ENCODE assay signal across 17 mouse cellular contexts in the genomic region with DNA sequence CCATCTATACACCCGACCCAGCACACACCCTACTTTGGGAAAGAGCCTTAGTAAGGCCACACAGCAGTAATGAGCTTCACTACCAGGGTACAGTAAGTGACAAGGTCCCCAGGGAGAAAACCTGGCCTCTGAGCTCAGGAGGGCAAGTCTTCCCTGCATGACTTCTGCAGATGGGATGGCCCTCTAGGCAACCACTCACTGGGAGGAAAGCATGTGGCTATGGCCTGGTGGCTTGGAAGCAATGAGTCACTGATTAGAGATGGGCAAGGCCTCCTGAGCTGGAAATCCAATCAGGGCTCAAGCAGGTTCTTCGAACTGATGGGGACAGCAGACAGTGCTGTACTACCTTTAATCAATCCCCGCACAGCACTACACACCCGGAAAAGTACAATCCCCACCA. TPM values are rescaled to one million over a fixed set of nuclear protein-coding genes. Genes with fewer than 3 reads are reported as not detected.
DNase-seq lines count a peak whose midpoint lies in the region; ATAC-seq and TF ChIP-seq lines count a peak whose summit lies in the region.
"Had no signal": no experiment of that assay in that cellular context is flagged by ENCODE, and none has a peak within 500 bp of the region (broad histone marks: within the 10 kb centered on the region; RNA-seq: fewer than 3 reads in every experiment).

No protein-coding gene starts in this region.

- peak; percentile 30 for DNase-seq in cerebellum, adult 11-12 months
- no peak for DNase-seq in cerebellum, adult 9-10 months
- no peak for DNase-seq in hindbrain, embryonic 10.5 days (ENCODE audit: low spot score)
- no peak for DNase-seq in hindbrain, embryonic 11.5 days (ENCODE audit: low spot score)
- no peak for DNase-seq in midbrain, embryonic 10.5 days (ENCODE audit: low spot score)
- DNase-seq in hindbrain, postnatal 0 days (ENCODE audit: low spot score): no peak
- no peak for DNase-seq in thymus, postnatal 25 days
- DNase-seq: thymus, postnatal 14 days had no signal

- H3K9ac ChIP-seq in hindbrain, embryonic 11.5 days (ENCODE audit: low read depth, low read length): no peak overlapping the region
- H3K9ac ChIP-seq in midbrain, embryonic 13.5 days (replicated peaks): peak overlapping the region; percentile 44; the same call in 1 of the 2 replicates
- 0 out of 2 replicates have a peak overlapping the region, but pooled peaks have one; percentile 17 for H3K9ac ChIP-seq in hindbrain, postnatal 0 days (replicated peaks; ENCODE audit: low read length)
- H3K9ac ChIP-seq: forebrain, embryonic 15.5 days had no signal

- H3K27me3 ChIP-seq in hindbrain, embryonic 10.5 days (ENCODE audit: insufficient read depth, poor library complexity, severe bottlenecking): no peaks in the 10 kb centered on the region
- no peaks in the 10 kb centered on the region for H3K27me3 ChIP-seq in hindbrain, embryonic 11.5 days (ENCODE audit: control insufficient read depth, insufficient read depth, low read length)
- H3K27me3 ChIP-seq in midbrain, embryonic 13.5 days: no peaks in the 10 kb centered on the region
- H3K27me3 ChIP-seq in midbrain, embryonic 10.5 days (ENCODE audit: low read depth, poor library complexity, severe bottlenecking): no peaks in the 10 kb centered on the region
- no peaks in the 10 kb centered on the region for H3K27me3 ChIP-seq in hindbrain, postnatal 0 days (ENCODE audit: insufficient read depth, low read length)
- H3K27me3 ChIP-seq: forebrain, embryonic 15.5 days had no signal

- no peak overlapping the region for H3K27ac ChIP-seq in hindbrain, embryonic 10.5 days
- H3K27ac ChIP-seq in hindbrain, embryonic 11.5 days (ENCODE audit: low read depth, low read length): no peak overlapping the region
- 0 out of 2 replicates have a peak overlapping the region, but pooled peaks have one; percentile 35 for H3K27ac ChIP-seq in midbrain, embryonic 13.5 days
- no peak overlapping the region for H3K27ac ChIP-seq in midbrain, embryonic 10.5 days (replicated peaks)
- H3K27ac ChIP-seq in hindbrain, postnatal 0 days: no peak overlapping the region
- H3K27ac ChIP-seq: forebrain, embryonic 15.5 days; heart, embryonic 10.5 days had no signal

- TF ChIP-seq CTCF in hindbrain, postnatal 0 days (IDR thresholded peaks at IDR 0.05; ENCODE audit: low read depth): no peak

- no peak for ATAC-seq in hindbrain, embryonic 11.5 days (ENCODE audit: low FRiP score)
- no peak for ATAC-seq in midbrain, embryonic 13.5 days
- ATAC-seq in hindbrain, postnatal 0 days: no peak
- ATAC-seq: CD4-positive, CD25-positive, alpha-beta regulatory T cell, adult 4 months; forebrain, embryonic 15.5 days had no signal

- 86% methylated on average over 4 of the region's 4 CpGs for WGBS in hindbrain, embryonic 10.5 days
- WGBS in hindbrain, embryonic 11.5 days: 90% methylated on average over 4 of the region's 4 CpGs
- 90% methylated on average over 4 of the region's 4 CpGs for WGBS in midbrain, embryonic 13.5 days
- 89% methylated on average over 4 of the region's 4 CpGs for WGBS in midbrain, embryonic 10.5 days
- 80% methylated on average over 4 of the region's 4 CpGs for WGBS in hindbrain, postnatal 0 days

- H3K4me1 ChIP-seq in hindbrain, embryonic 10.5 days (replicated peaks): peaks cover 60% of the 10 kb centered on the region
- peaks cover 22% of the 10 kb centered on the region for H3K4me1 ChIP-seq in hindbrain, embryonic 11.5 days (replicated peaks; ENCODE audit: control insufficient read depth, insufficient read depth, low read length)
- peaks cover 62% of the 10 kb centered on the region for H3K4me1 ChIP-seq in midbrain, embryonic 13.5 days (replicated peaks)
- peaks cover 59% of the 10 kb centered on the region for H3K4me1 ChIP-seq in midbrain, embryonic 10.5 days
- H3K4me1 ChIP-seq in hindbrain, postnatal 0 days (ENCODE audit: insufficient read depth, low read length): peaks cover 39% of the 10 kb centered on the region

- 0 out of 2 replicates have a peak overlapping the region, but pooled peaks have one; percentile 6 for H3K4me3 ChIP-seq in hindbrain, embryonic 10.5 days
- H3K4me3 ChIP-seq in hindbrain, embryonic 11.5 days (ENCODE audit: low read depth, low read length): no peak overlapping the region
- no peak overlapping the region for H3K4me3 ChIP-seq in midbrain, embryonic 13.5 days (replicated peaks)
- H3K4me3 ChIP-seq in midbrain, embryonic 10.5 days: no peak overlapping the region
- H3K4me3 ChIP-seq in hindbrain, postnatal 0 days (ENCODE audit: low read length): no peak overlapping the region
- H3K4me3 ChIP-seq: forebrain, embryonic 15.5 days; heart, embryonic 10.5 days had no signal

- no peaks in the 10 kb centered on the region for H3K9me3 ChIP-seq in hindbrain, embryonic 10.5 days
- H3K9me3 ChIP-seq in hindbrain, embryonic 11.5 days (ENCODE audit: control insufficient read depth, low read length): no peaks in the 10 kb centered on the region
- H3K9me3 ChIP-seq in midbrain, embryonic 13.5 days: no peaks in the 10 kb centered on the region
- no peaks in the 10 kb centered on the region for H3K9me3 ChIP-seq in midbrain, embryonic 10.5 days (replicated peaks)
- no peaks in the 10 kb centered on the region for H3K9me3 ChIP-seq in hindbrain, postnatal 0 days (ENCODE audit: low read length)
- H3K9me3 ChIP-seq: forebrain, embryonic 15.5 days; heart, embryonic 10.5 days had no signal

- H3K4me2 ChIP-seq in hindbrain, embryonic 11.5 days (replicated peaks; ENCODE audit: low read depth, low read length): no peak overlapping the region
- peak overlapping the region; percentile 86 for H3K4me2 ChIP-seq in midbrain, embryonic 13.5 days (replicated peaks)
- no peak overlapping the region for H3K4me2 ChIP-seq in hindbrain, postnatal 0 days (ENCODE audit: low read depth, low read length)
- H3K4me2 ChIP-seq: forebrain, embryonic 15.5 days; liver, embryonic 11.5 days had no signal

- H3K36me3 ChIP-seq in hindbrain, embryonic 10.5 days: peaks cover 80% of the 10 kb centered on the region
- H3K36me3 ChIP-seq in hindbrain, embryonic 11.5 days (ENCODE audit: control insufficient read depth, insufficient read depth, low read length): peaks cover 7% of the 10 kb centered on the region; the same call in 1 of the 2 replicates
- H3K36me3 ChIP-seq in midbrain, embryonic 13.5 days: peaks cover 56% of the 10 kb centered on the region
- H3K36me3 ChIP-seq in midbrain, embryonic 10.5 days: peaks cover 78% of the 10 kb centered on the region
- H3K36me3 ChIP-seq in hindbrain, postnatal 0 days (ENCODE audit: insufficient read depth, low read length): peaks cover 23% of the 10 kb centered on the region

RNA-seq across cellular contexts. Expression of a gene that starts 4.9 kb away (rescaled TPM):
- 81.2 and 97.4 TPM in 2 replicates for polyA plus RNA-seq in hindbrain, embryonic 10.5 days (2016; fragmentation: Nextera tagmentation; extraction: Ambion mirVana)
- 37.2 and 43.2 TPM in 2 replicates for polyA plus RNA-seq in hindbrain, embryonic 11.5 days (2014; fragmentation: Nextera tagmentation; extraction: Ambion mirVana)
- 87.0 and 101 TPM in 2 replicates for polyA plus RNA-seq in midbrain, embryonic 13.5 days (2015; fragmentation: Nextera tagmentation; extraction: Ambion mirVana)
- 80.4 and 84.4 TPM in 2 replicates for polyA plus RNA-seq in midbrain, embryonic 10.5 days (2016; fragmentation: Nextera tagmentation; extraction: Ambion mirVana)
- 116 and 117 TPM in 2 replicates for total RNA-seq in hindbrain, postnatal 0 days (2014; rRNA removed)
- polyA plus RNA-seq in hindbrain, postnatal 0 days (2015; fragmentation: Nextera tagmentation; extraction: Ambion mirVana): 75.4 and 78.6 TPM in 2 replicates

RNA-seq across cellular contexts. Expression of a gene that starts 8.2 kb away (rescaled TPM):
- 0.10 TPM in 1 of 2 replicates, not detected in the other for polyA plus RNA-seq in hindbrain, embryonic 10.5 days (2016; fragmentation: Nextera tagmentation; extraction: Ambion mirVana)
- polyA plus RNA-seq in hindbrain, embryonic 11.5 days (2014; fragmentation: Nextera tagmentation; extraction: Ambion mirVana): 0.11 TPM in 1 of 2 replicates, not detected in the other
- 0.22 TPM in 1 of 2 replicates, not detected in the other for polyA plus RNA-seq in midbrain, embryonic 13.5 days (2015; fragmentation: Nextera tagmentation; extraction: Ambion mirVana)
- polyA plus RNA-seq in midbrain, embryonic 10.5 days (2016; fragmentation: Nextera tagmentation; extraction: Ambion mirVana): 0.12 and 0.19 TPM in 2 replicates
- total RNA-seq in hindbrain, postnatal 0 days (2014; rRNA removed): not detected in 2 replicates
- polyA plus RNA-seq in hindbrain, postnatal 0 days (2015; fragmentation: Nextera tagmentation; extraction: Ambion mirVana): 0.09 and 0.32 TPM in 2 replicates
- total RNA-seq: left cerebral cortex, adult 18-20 months had no signal
- polyA plus RNA-seq: embryonic facial prominence, embryonic 11.5 days; liver, embryonic 11.5 days; spleen, adult 2 months had no signal

RNA-seq across cellular contexts. Expression of a gene that starts 17.0 kb away (rescaled TPM):
- 66.0 and 92.2 TPM in 2 replicates for polyA plus RNA-seq in hindbrain, embryonic 10.5 days (2016; fragmentation: Nextera tagmentation; extraction: Ambion mirVana)
- polyA plus RNA-seq in hindbrain, embryonic 11.5 days (2014; fragmentation: Nextera tagmentation; extraction: Ambion mirVana): 68.9 and 75.4 TPM in 2 replicates
- polyA plus RNA-seq in midbrain, embryonic 13.5 days (2015; fragmentation: Nextera tagmentation; extraction: Ambion mirVana): 104 and 110 TPM in 2 replicates
- polyA plus RNA-seq in midbrain, embryonic 10.5 days (2016; fragmentation: Nextera tagmentation; extraction: Ambion mirVana): 69.0 and 71.0 TPM in 2 replicates
- 66.7 and 76.9 TPM in 2 replicates for total RNA-seq in hindbrain, postnatal 0 days (2014; rRNA removed)
- 125 and 128 TPM in 2 replicates for polyA plus RNA-seq in hindbrain, postnatal 0 days (2015; fragmentation: Nextera tagmentation; extraction: Ambion mirVana)

RNA-seq across cellular contexts. Expression of a gene that starts 19.1 kb away (rescaled TPM):
- 0.20 TPM in 1 of 2 replicates, not detected in the other for polyA plus RNA-seq in hindbrain, embryonic 10.5 days (2016; fragmentation: Nextera tagmentation; extraction: Ambion mirVana)
- 0.39 TPM in 1 of 2 replicates, not detected in the other for polyA plus RNA-seq in hindbrain, embryonic 11.5 days (2014; fragmentation: Nextera tagmentation; extraction: Ambion mirVana)
- 0.36 TPM in 1 of 2 replicates, not detected in the other for polyA plus RNA-seq in midbrain, embryonic 13.5 days (2015; fragmentation: Nextera tagmentation; extraction: Ambion mirVana)
- not detected in 2 replicates for polyA plus RNA-seq in midbrain, embryonic 10.5 days (2016; fragmentation: Nextera tagmentation; extraction: Ambion mirVana)
- not detected in 2 replicates for total RNA-seq in hindbrain, postnatal 0 days (2014; rRNA removed)
- polyA plus RNA-seq in hindbrain, postnatal 0 days (2015; fragmentation: Nextera tagmentation; extraction: Ambion mirVana): 0.43 and 0.44 TPM in 2 replicates
- total RNA-seq: left cerebral cortex, adult 18-20 months had no signal
- polyA plus RNA-seq: CD4-positive, CD25-positive, alpha-beta regulatory T cell, adult 4 months; embryonic facial prominence, embryonic 11.5 days; forebrain, embryonic 15.5 days; heart, embryonic 10.5 days; intestine, embryonic 14.5 days; liver, embryonic 11.5 days; spleen, adult 2 months had no signal

RNA-seq across cellular contexts. Expression of a gene that starts 19.2 kb away (rescaled TPM):
- 1.2 and 2.2 TPM in 2 replicates for polyA plus RNA-seq in hindbrain, embryonic 10.5 days (2016; fragmentation: Nextera tagmentation; extraction: Ambion mirVana)
- 3.4 and 3.7 TPM in 2 replicates for polyA plus RNA-seq in hindbrain, embryonic 11.5 days (2014; fragmentation: Nextera tagmentation; extraction: Ambion mirVana)
- polyA plus RNA-seq in midbrain, embryonic 13.5 days (2015; fragmentation: Nextera tagmentation; extraction: Ambion mirVana): 3.6 and 5.1 TPM in 2 replicates
- polyA plus RNA-seq in midbrain, embryonic 10.5 days (2016; fragmentation: Nextera tagmentation; extraction: Ambion mirVana): 2.1 and 2.2 TPM in 2 replicates
- total RNA-seq in hindbrain, postnatal 0 days (2014; rRNA removed): 17.8 and 34.2 TPM in 2 replicates
- polyA plus RNA-seq in hindbrain, postnatal 0 days (2015; fragmentation: Nextera tagmentation; extraction: Ambion mirVana): 63.6 and 70.1 TPM in 2 replicates
